Mouse (Mus musculus) embryonic stem cell, embryonic (primary cell): ENCODE data around the gene Rnf216.

ENCODE experiments used
- CTCF ChIA-PET, 4 experiments: fragments of 300-600 bp in 2 of 4; fragments of 350-600 bp in 2 of 4; sonication (Branson Sonifier 250); formaldehyde crosslinking; loops; one replicate each; lab custom pipeline; 2022; ENCODE audit warnings: inconsistent platforms in 2 of 4; lab: Charles Lee
- POLR2A ChIA-PET, 4 experiments: fragments of 300-600 bp in 2 of 4; fragments of 350-600 bp in 2 of 4; sonication (Branson Sonifier 250); formaldehyde crosslinking; loops; one replicate each; lab custom pipeline; 2022; ENCODE audit warnings: antibody characterized with exemption in 4 of 4, inconsistent platforms in 1 of 4; lab: Charles Lee

Rnf216 gene

DNA sequence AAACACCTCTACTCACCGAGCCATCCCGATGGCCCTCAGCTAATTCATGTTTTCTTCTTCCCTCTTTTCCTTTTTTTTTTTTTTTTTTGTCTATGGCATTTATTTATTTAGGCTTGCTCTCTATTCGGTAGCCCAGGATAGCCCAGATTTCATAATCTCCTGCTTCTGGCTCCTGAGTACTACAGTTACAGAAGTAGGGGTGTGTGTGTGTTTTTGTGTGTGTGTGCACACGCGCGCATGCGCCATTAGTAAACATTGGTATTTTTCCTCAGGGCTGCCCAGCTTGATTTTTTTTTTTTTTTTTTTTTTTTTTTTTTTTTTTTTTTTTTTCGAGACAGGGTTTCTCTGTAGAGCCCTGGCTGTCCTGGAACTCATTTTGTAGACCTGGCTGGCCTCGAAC lies 13.3 kb upstream of the Rnf216 start:
- CTCF ChIA-PET, result interaction anchor here in 3 of 4 experiments (0.6 to 1.5 kb wide), 5 partner anchors 13 to 234 kb away, joined by 3 to 5 read pairs (median 5); partner anchors contain the start of gene Rnf216 (in 2 of the 3)
- POLR2A ChIA-PET, result interaction anchor here in 3 of 4 experiments (0.6 to 10.8 kb wide), 12 partner anchors 9 to 538 kb away, joined by 3 to 157 read pairs (median 6); partner anchors contain the start of gene Rnf216 (in 3 of the 3)

DNA sequence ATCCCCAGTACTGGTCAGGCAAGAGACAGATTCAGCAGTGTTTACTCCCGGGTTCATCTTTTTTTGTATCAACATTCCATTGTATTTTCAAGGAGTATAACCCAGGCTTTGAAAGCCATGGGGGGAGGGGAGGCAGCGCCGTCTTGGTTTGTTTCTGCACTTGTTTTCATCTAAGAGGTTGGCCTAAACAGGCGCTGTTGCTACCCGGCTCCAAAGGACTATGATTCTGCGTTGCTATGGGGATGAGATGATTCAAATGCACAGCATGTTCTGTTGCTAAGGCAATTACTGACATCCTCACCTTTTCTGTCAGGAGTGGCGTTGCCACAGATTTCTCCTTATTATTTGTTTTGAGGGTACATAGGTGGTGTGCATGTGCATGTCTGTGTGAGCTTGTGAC lies 12.8 kb upstream of the Rnf216 start:
- ChIA-PET POLR2A (interaction anchor here in 3 of 4 experiments (0.6 to 10.8 kb wide), 12 partner anchors 8 to 539 kb away, joined by 3 to 157 read pairs (median 5); partner anchors contain the start of gene Rnf216 (in 2 of the 3)), CTCF (interaction anchor here in 2 of 4 experiments (0.6 to 1.2 kb wide), 4 partner anchors 13 to 234 kb away, joined by 3 to 5 read pairs (median 4); partner anchors contain the start of gene Rnf216 (in 1 of the 2))

DNA sequence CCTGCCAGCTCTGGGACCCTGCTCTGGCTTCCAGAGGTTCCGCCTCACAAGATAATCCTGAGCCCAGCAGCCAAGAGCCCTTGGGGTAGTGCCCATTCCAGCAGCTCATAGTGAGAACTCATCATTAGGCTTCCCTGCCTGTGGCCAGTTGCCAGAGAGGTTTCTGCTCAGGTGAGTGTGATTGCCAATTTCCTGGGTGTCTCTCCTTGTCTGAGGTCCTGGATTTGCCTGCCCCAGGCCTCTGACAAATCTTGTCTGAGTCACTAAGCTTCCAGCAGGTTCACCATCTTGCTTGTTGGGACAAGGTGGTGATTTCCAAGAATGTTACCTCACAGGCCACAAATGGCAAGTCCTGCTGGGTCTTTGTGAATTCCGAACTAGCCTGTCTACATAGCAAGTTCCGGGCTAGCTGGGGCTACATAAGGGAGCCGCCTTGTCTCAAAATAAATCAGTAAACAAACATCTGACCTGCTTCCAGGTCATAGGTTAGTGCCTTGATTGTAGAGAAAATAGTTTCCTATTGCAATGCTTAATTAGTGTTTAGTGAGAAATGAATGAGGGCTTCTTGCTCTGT lies 12.1 kb upstream of the Rnf216 start:
- ChIA-PET CTCF (interaction anchor here in 1 of 4 experiments (0.6 to 1.2 kb wide), 2 partner anchors 12 to 221 kb away, joined by 3 read pairs; partner anchors contain the start of gene Rnf216), POLR2A (interaction anchor here in 2 of 4 experiments (0.7 to 10.8 kb wide), 18 partner anchors 8 to 326 kb away, joined by 3 to 157 read pairs (median 5); partner anchors contain the start of genes Rnf216 (in 2 of the 2) and Actb (in 1 of the 2))

DNA sequence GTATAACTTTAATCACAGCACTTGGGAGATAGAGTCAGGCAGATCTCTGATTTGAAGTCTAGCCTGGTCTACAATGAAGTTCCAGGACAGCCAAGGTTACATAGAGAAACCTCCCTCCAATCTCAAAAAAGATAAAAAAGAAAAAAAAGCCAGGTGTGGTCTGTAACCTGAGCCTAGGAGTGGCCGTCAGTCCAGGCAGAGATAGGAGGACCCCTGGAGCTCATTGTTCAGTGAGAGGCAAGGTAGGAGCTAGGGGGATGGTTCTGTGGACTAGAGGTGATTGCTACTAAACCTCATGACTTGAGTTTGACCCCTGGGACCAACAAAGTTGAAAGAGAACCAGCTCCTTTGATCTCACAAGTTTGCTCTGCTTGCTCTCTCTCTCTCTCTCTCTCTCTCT lies 9.9 kb upstream of the Rnf216 start:
- POLR2A ChIA-PET, result interaction anchor here (0.6 to 10.8 kb wide), 60 partner anchors 8 to 422 kb away, joined by 3 to 157 read pairs (median 4); partner anchors contain the start of genes Actb (in 3 of the 4), Rnf216 (in 3 of the 4), E130309D02Rik (in 1 of the 4) and Fscn1 (in 1 of the 4)
- CTCF ChIA-PET, result interaction anchor here (0.5 to 2.2 kb wide), 13 partner anchors 9 to 190 kb away, joined by 3 to 14 read pairs (median 4); partner anchors contain the start of gene Rnf216 (in 4 of the 4)

DNA sequence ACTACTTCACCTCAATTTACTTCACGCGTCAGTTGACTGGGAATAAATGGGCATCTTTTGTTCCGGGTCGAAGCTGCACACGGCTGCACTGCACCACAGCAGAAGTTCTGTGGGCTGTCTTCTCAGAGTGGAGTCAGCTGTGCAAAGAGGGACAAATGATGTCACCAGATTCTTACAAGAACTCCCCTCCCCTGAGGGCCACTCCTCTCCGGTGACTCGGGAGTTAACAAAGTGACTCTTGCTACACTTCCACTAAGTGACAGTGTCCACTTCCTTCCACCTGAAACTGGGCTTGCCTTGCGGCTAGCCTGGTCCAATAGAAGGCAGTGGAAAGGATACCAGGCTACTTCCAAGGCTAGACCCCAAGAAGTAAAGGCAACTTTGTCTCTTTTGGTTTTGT lies 9.3 kb upstream of the Rnf216 start:
- POLR2A ChIA-PET, result interaction anchor here (0.6 to 10.8 kb wide), 60 partner anchors 9 to 421 kb away, joined by 3 to 157 read pairs (median 4); partner anchors contain the start of genes Actb (in 3 of the 4), Rnf216 (in 3 of the 4), E130309D02Rik (in 1 of the 4) and Fscn1 (in 1 of the 4)
- CTCF ChIA-PET, result interaction anchor here (0.6 to 2.2 kb wide), 11 partner anchors 9 to 190 kb away, joined by 3 to 14 read pairs (median 5); partner anchors contain the start of gene Rnf216 (in 4 of the 4)

DNA sequence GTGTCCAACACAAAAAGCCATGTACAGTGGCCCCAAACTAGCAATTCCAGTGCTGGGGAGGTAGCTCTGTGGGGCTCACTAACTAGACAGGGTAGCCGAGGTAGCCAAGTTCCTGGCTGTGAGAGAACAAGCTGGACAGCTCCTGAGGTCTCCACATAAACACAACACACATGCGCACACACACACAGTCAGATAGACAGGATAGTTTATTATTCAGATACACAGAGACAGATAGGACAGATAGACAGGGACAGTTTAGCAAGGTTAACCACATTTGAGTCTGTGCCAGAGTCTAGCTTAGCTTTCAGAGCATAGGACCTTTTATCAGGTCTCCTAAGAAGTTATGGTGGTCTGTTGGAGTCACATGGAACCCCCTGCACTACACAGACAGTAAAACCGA lies 6.0 kb downstream of the Rnf216 start:
- ChIA-PET CTCF (interaction anchor here in 3 of 4 experiments (1.0 to 1.6 kb wide), 4 partner anchors 24 to 168 kb away, joined by 3 to 5 read pairs (median 3); no protein-coding TSS in a partner anchor), POLR2A (interaction anchor here in 2 of 4 experiments (0.6 to 8.1 kb wide), 10 partner anchors 10 to 201 kb away, joined by 3 to 157 read pairs (median 4); partner anchors contain the start of genes Actb (in 1 of the 2) and Zfp12 (in 1 of the 2))

DNA sequence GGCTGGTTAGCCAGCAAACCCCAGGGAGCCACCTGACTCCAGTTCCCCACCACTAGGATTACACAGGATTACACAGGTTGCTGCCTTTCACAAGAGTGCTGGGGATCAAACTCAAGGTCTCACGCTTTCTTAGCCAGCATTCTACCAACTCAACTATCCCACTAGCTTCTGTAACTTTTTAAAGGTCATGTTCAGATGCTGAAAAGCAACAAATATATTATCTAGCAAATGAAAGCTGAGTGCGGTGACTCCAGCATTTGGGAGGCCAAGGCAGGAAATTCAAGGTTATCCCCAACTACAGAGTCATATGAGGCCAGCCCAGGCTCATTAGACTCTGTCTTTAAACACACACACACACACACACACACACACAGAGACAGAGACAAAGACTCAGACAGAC lies 9.6 kb downstream of the Rnf216 start:
- ChIA-PET CTCF (interaction anchor here in 1 of 4 experiments (0.8 kb wide), 1 partner anchor 18 kb away, joined by 3 read pairs; no protein-coding TSS in a partner anchor), POLR2A (interaction anchor here in 2 of 4 experiments (1.2 to 3.9 kb wide), 3 partner anchors 9 to 47 kb away, joined by 5 to 20 read pairs (median 10); partner anchors contain the start of gene Rnf216 (in 2 of the 2))

DNA sequence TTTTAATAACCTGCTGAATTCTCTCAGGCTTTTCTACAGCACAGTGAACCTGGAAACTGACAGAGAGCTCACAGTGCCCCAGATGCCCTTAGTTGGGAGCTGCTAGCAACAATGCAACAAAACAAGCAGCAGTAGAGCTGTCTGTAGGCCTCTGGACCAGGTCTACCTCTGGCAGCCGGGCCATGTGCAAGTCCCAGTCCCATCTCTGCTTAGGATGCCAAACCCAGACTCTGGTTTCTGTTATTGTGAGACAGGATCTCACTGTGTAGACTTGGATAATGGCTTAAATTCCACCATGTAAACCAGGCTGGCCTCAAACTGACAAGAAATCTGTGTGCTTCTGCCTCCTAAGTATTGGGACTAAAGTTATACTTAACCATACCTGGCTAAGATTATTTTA lies 11.2 kb downstream of the Rnf216 start:
- ChIA-PET CTCF (interaction anchor here in 3 of 4 experiments (0.6 to 1.5 kb wide), 8 partner anchors 10 to 48 kb away, joined by 3 to 5 read pairs (median 4); partner anchors contain the start of gene Rnf216 (in 3 of the 3)), POLR2A (interaction anchor here (0.5 to 3.9 kb wide), 8 partner anchors 8 to 77 kb away, joined by 3 to 20 read pairs (median 3); partner anchors contain the start of gene Rnf216 (in 2 of the 4))

DNA sequence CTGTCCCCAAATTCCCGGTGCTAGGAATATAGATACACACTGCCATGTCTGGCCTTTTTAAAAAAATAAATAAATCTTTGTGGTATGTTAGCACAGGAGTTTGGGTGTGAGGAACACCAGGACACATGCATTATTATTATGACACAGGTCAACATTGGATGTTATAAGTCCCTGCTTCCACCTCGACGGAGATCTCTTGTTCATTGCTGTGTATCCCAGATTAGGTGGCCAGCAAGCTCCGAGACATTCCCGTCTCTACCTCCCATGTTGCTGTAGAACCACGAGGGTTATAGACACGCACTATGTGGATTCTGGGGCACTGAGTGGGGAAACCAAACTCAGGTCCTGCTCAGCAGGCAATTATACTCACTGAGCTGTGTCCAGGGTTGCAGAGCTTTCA lies 17.5 kb downstream of the Rnf216 start:
- ChIA-PET POLR2A (interaction anchor here in 2 of 4 experiments (0.7 to 3.2 kb wide), 7 partner anchors 10 to 190 kb away, joined by 3 to 12 read pairs (median 4); partner anchors contain the start of gene Rnf216 (in 1 of the 2)), CTCF (interaction anchor here in 1 of 4 experiments (0.9 to 1.3 kb wide), 2 partner anchors 11 to 18 kb away, joined by 3 read pairs; partner anchors contain the start of gene Rnf216)

DNA sequence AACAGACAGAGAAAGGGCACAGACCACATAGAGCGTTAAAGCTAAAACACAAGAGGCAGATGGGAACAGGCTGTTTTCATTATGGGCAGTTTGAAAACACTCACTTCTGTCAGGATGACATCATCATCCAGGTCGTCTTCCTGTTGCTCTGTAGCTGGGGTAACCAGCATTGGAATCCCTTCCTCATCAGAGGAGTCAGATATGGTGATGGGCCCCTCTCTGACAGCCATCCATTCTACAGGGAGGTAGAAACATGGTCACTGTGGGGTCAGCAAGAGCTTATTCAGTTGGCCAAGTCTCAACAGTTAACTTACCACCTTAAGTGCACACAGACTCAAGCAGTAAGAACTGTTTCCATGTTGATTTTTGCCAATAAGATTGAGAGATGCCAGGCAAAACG lies 19.9 kb downstream of the Rnf216 start:
- POLR2A ChIA-PET, result interaction anchor here in 3 of 4 experiments (0.6 to 3.2 kb wide), 7 partner anchors 8 to 74 kb away, joined by 3 to 9 read pairs (median 3); partner anchors contain the start of gene Rnf216 (in 1 of the 3)
- CTCF ChIA-PET, result interaction anchor here in 1 of 4 experiments (1.2 kb wide), 1 partner anchor 10 kb away, joined by 3 read pairs; no protein-coding TSS in a partner anchor

DNA sequence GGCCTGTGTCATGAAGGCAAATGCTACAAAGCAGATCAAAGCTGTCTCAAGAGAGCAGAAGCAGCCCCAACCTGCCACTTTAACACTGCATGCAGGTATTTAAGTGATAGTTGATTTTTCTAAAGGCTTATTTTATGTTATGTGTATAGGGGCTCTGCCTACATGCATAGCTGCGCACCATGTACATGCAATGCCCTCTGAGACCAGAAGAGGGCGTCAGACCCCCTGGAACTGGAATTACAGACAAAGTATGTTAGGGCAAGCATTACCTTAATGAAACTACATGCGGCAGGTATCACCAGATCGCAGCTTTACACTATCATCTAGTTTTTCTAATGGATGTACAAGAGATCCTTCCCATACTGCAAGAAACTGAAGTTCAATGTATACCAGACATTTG lies 27.9 kb downstream of the Rnf216 start:
- ChIA-PET CTCF (interaction anchor here (0.5 to 2.2 kb wide), 25 partner anchors 9 to 339 kb away, joined by 3 to 14 read pairs (median 4); partner anchors contain the start of genes Rnf216 (in 3 of the 4) and Zfp853 (in 1 of the 4)), POLR2A (interaction anchor here in 2 of 4 experiments (0.9 to 2.7 kb wide), 18 partner anchors 8 to 80 kb away, joined by 3 to 17 read pairs (median 4); partner anchors contain the start of gene Rnf216 (in 1 of the 2))

DNA sequence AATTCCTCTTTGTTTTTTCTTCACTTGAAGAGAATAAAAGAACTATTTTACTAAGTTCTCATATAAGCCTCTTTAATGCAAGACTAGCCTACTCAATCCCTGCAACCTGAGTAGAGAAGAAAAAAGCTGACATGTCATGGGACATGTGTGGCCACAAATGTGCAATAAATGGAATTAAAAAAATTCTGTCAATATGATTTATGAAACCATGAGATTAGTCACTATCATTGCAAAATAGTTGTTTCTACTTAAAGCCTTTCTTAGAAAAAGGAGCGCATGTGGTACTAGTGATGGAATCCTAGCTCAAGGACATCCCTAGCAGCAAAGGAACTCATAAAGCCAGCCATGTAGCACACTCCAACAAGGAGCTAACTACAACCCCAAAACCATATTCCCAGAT lies 33.0 kb downstream of the Rnf216 start:
- ChIA-PET POLR2A (interaction anchor here in 3 of 4 experiments (0.6 to 1.4 kb wide), 9 partner anchors 15 to 172 kb away, joined by 3 to 5 read pairs (median 3); partner anchors contain the start of genes Rbak (in 1 of the 3), Rnf216 (in 1 of the 3) and Spdye4b (in 1 of the 3)), CTCF (interaction anchor here in 1 of 4 experiments (0.6 to 0.9 kb wide), 3 partner anchors 13 to 178 kb away, joined by 3 to 4 read pairs (median 3); no protein-coding TSS in a partner anchor)

DNA sequence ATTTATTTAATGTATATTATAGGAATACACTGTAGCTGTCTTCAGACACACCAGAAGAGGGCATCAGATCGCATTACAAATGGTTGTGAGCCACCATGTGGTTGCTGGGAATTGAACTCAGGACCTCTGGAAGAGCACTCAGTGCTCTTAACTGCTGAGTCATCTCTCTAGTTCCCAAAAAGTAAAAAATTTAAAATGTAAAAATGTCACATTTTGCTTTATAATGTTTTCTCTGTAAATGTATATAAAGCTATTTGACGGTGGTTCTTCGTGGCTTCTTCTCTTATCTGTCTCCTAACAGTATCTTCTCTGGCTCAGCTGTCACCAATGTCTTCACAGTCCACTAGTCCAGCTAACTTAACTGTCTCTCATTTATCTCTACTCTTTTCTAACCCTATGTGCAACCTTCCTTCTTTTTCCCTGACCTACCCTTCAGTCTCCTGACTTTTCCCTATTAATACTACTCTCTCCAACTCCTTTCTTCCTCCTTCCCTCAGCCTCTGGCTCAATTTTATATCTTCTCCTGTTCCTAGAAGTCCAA lies 36.1 kb downstream of the Rnf216 start:
- ChIA-PET POLR2A (interaction anchor here in 3 of 4 experiments (0.5 to 1.1 kb wide), 5 partner anchors 8 to 297 kb away, joined by 3 read pairs; no protein-coding TSS in a partner anchor), CTCF (interaction anchor here in 2 of 4 experiments (0.6 to 1.4 kb wide), 2 partner anchors 10 to 1304 kb away, joined by 3 to 5 read pairs; no protein-coding TSS in a partner anchor)

DNA sequence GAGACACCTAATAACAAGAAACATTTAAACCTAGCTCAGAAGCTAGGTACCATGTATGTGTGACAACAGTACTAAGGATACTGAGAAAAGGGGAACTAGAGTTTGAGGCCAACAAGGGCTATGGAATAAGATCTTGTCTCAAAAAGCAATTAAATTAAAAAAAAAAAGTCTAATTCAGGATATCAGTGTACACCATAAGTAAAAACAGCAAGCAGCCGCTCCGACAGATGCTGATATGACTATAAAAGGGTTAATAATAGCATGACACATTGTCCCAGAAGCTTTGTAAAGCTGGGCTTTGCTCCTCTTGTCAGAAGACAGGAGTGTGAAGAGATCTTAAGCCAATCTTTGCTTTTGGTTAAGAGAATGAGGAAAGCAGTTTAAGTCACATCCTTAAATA lies 36.8 kb downstream of the Rnf216 start:
- ChIA-PET CTCF (interaction anchor here in 1 of 4 experiments (1.0 to 1.4 kb wide), 2 partner anchors 9 to 37 kb away, joined by 3 to 5 read pairs; no protein-coding TSS in a partner anchor), POLR2A (interaction anchor here in 2 of 4 experiments (0.5 to 1.4 kb wide), 4 partner anchors 9 to 296 kb away, joined by 3 to 4 read pairs (median 3); no protein-coding TSS in a partner anchor)

DNA sequence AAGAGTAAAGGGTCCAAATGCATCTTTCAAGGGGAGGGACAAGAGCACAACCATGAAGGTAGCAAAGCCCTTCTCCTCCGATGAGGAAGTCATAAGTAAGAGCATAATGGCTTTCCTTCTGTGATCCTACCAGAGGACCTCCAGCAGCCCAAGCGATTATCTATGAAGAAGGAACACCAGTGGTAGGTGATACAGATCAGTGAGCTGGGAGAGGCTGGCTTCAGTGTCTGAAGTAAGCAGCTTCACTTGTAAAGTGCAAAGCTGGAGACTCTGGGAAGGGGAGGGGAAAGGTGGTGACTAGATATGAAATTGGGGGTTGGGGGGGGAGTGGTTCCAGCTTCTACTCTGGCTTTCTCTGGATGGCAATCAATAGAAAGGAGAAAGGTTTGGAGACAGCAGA lies 43.7 kb downstream of the Rnf216 start:
- ChIA-PET CTCF (interaction anchor here (0.6 to 1.9 kb wide), 6 partner anchors 32 to 134 kb away, joined by 3 to 5 read pairs (median 3); no protein-coding TSS in a partner anchor), POLR2A (interaction anchor here in 2 of 4 experiments (0.6 to 1.6 kb wide), 9 partner anchors 8 to 187 kb away, joined by 3 to 10 read pairs (median 3); partner anchors contain the start of gene Rnf216 (in 1 of the 2))

DNA sequence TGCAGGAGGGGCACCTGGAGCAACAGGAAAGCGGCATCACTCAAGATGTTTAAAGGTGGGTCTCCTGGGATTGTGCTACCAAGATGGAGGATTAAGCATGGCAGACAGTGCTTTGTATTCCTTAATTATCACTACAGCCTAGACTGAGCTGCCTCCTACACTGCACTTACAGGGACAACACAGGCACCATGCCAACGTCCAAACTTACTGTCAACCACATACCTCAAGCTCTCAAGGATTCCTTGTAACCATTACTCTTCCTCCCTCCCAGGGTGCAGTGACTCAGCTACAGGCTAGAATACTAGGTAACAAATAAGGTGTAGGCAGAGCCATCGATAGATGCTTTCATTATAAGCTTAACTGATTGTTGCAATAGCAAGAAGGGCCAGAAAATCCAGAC lies 44.4 kb downstream of the Rnf216 start:
- ChIA-PET POLR2A (interaction anchor here in 2 of 4 experiments (0.6 to 1.6 kb wide), 9 partner anchors 8 to 187 kb away, joined by 3 to 10 read pairs (median 3); partner anchors contain the start of gene Rnf216 (in 1 of the 2)), CTCF (interaction anchor here (0.8 to 3.1 kb wide), 6 partner anchors 17 to 133 kb away, joined by 3 to 14 read pairs (median 4); no protein-coding TSS in a partner anchor)
